Mouse (Mus musculus): ENCODE data around the gene Ptprs. TPM values are rescaled to one million over a fixed set of nuclear protein-coding genes. Genes with fewer than 3 reads are reported as not detected.
A peak's percentile ranks its signal among the peaks of the same experiment; 100 is the strongest.

Ptprs gene
- polyA plus RNA-seq (2016; fragmentation: Nextera tagmentation; extraction: Ambion mirVana) = 19.3 and 21.2 TPM in 2 replicates

DNA sequence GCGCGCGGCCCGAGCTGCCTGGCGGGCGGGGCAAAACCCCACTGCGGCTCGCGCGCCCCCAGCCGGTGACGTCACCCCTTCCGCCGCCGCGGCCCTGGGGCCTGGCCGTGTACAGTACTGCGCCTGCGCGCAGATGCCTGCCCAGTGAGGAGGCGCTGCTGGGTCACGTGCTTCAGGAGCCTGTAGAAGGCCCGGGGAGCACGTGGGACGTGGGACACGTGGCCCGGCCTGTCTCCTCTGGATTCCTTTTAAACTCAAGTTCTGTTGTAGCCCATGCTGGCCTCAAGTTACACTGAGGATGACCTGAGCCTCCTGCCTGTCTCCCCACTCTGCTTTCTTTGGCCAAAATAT lies at the start of gene Ptprs:
Gene Ptprs, minus strand, starts transcription at position 82 of the 351 bp plus-strand sequence.
- Histone ChIP-seq H3K27ac (0 out of 2 replicates have a peak within 1 kb of the TSS, but pooled peaks have one; percentile 14), H3K4me3 (peak within 1 kb of the TSS; percentile 60), H3K4me2 (peak within 1 kb of the TSS; percentile 71), H3K27me3 (replicated peaks) (peaks cover 85% of the 10 kb centered on the region), H3K9ac (peak within 1 kb of the TSS; percentile 61), H3K36me3 (no peaks in the 10 kb centered on the region), H3K9me3 (replicated peaks) (no peaks in the 10 kb centered on the region), H3K4me1 (peaks cover 50% of the 10 kb centered on the region)
- WGBS (ENCODE audit: insufficient replicate concordance) = 1% methylated on average over 27 of the region's 27 CpGs
- peak; percentile 43 for ATAC-seq

GRCm38 (mm10) chr17:56524943-56525342 lies 48.7 kb upstream of the Ptprs start:
- no peak for ATAC-seq
- Histone ChIP-seq H3K9ac (no peak overlapping the region), H3K36me3 (no peaks in the 10 kb centered on the region), H3K4me3 (no peak overlapping the region), H3K27ac (no peak overlapping the region), H3K4me2 (no peak overlapping the region), H3K4me1 (no peaks in the 10 kb centered on the region), H3K27me3 (replicated peaks) (peaks cover 14% of the 10 kb centered on the region; the same call in 1 of the 2 replicates), H3K9me3 (replicated peaks) (no peaks in the 10 kb centered on the region)
- WGBS (ENCODE audit: insufficient replicate concordance) = 44% methylated on average over 4 of the region's 4 CpGs

DNA sequence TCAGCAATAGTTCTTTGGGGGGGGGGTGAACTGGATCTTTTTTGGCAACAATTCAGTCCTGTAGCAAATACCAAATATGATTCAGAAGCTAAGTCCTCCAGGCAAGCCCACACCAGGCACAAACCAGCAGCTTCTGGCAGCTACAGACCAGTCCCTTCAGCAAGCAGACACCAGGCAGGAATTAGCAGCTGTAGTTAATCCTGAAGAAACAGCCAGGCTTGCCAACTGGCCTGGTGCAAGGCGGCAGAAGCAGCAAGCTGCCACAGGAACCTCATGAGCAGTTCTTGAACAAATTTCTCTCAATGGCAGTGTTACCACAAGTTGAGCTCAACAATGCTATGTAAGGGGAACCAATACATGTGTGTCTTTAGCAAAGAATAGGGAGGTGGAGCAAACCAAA lies 46.5 kb upstream of the Ptprs start:
- Histone ChIP-seq H3K36me3 (no peaks in the 10 kb centered on the region), H3K4me1 (no peaks in the 10 kb centered on the region), H3K4me3 (no peak overlapping the region), H3K9ac (no peak overlapping the region), H3K4me2 (no peak overlapping the region), H3K27ac (no peak overlapping the region), H3K9me3 (replicated peaks) (no peaks in the 10 kb centered on the region), H3K27me3 (replicated peaks) (peaks cover 14% of the 10 kb centered on the region; the same call in 1 of the 2 replicates)
- WGBS (ENCODE audit: insufficient replicate concordance) = 39% methylated on average over 1 of the region's 1 CpGs
- no peak for ATAC-seq

DNA sequence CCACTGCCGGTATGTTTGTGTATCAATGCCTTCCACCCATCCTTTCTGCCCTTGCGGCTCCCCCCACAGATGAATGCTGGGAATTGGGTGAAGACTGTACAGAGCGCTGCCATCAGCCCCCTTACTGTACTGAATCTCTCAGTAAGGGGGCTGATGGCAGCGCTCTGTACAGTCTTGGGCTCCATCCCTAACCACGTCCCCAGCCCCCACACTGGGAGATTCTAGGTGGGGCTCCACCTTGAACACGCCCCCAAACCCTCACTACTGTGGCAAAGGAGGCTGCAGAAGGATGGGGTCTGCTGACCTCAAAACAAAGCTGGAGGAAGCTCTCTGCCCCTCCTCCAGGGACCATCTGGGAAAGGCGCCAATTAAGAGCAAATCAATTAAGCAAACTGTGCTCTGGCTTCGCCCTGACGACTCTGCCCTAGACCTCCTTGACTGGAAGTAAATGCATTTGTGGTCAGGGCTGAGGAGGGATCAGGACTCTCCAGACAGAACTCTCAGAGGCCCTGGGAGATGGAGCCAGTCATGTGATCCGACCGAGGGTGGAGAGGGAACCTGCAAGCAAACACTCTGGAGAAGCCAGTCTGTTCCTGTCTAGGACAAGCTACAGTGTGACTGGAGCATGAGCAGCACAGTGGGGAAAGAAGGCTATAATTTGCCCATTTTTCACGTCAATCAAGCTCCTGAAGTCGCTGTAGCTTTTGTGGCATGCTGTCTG lies 39.6 kb upstream of the Ptprs start:
- WGBS (ENCODE audit: insufficient replicate concordance) = 12% methylated on average over 13 of the region's 13 CpGs
- H3K27me3 ChIP-seq (replicated peaks) = peaks cover 68% of the 10 kb centered on the region
- no peak for ATAC-seq
- no peaks in the 10 kb centered on the region for H3K36me3 ChIP-seq
- H3K9me3 ChIP-seq (replicated peaks) = no peaks in the 10 kb centered on the region
- no peak overlapping the region for H3K4me2 ChIP-seq
- no peak overlapping the region for H3K27ac ChIP-seq
- no peak overlapping the region for H3K9ac ChIP-seq
- H3K4me1 ChIP-seq = peaks cover 6% of the 10 kb centered on the region; the same call in 1 of the 2 replicates
- no peak overlapping the region for H3K4me3 ChIP-seq

GRCm38 (mm10) chr17:56514916-56515315 lies 38.6 kb upstream of the Ptprs start:
- no peaks in the 10 kb centered on the region for H3K9me3 ChIP-seq (replicated peaks)
- no peak for ATAC-seq
- WGBS (ENCODE audit: insufficient replicate concordance) = 44% methylated on average over 12 of the region's 12 CpGs
- no peak overlapping the region for H3K4me3 ChIP-seq
- no peak overlapping the region for H3K4me2 ChIP-seq
- H3K27me3 ChIP-seq (replicated peaks) = peaks cover 75% of the 10 kb centered on the region
- peaks cover 11% of the 10 kb centered on the region; the same call in 1 of the 2 replicates for H3K4me1 ChIP-seq
- H3K36me3 ChIP-seq = no peaks in the 10 kb centered on the region
- H3K27ac ChIP-seq = no peak overlapping the region
- no peak overlapping the region for H3K9ac ChIP-seq

GRCm38 (mm10) chr17:56514330-56514729 lies 38.0 kb upstream of the Ptprs start:
- peaks cover 11% of the 10 kb centered on the region; the same call in 1 of the 2 replicates for H3K4me1 ChIP-seq
- H3K27me3 ChIP-seq (replicated peaks) = peaks cover 81% of the 10 kb centered on the region
- no peak overlapping the region for H3K4me2 ChIP-seq
- no peak overlapping the region for H3K27ac ChIP-seq
- no peak for ATAC-seq
- no peak overlapping the region for H3K9ac ChIP-seq
- H3K9me3 ChIP-seq (replicated peaks) = no peaks in the 10 kb centered on the region
- no peaks in the 10 kb centered on the region for H3K36me3 ChIP-seq
- H3K4me3 ChIP-seq = no peak overlapping the region

DNA sequence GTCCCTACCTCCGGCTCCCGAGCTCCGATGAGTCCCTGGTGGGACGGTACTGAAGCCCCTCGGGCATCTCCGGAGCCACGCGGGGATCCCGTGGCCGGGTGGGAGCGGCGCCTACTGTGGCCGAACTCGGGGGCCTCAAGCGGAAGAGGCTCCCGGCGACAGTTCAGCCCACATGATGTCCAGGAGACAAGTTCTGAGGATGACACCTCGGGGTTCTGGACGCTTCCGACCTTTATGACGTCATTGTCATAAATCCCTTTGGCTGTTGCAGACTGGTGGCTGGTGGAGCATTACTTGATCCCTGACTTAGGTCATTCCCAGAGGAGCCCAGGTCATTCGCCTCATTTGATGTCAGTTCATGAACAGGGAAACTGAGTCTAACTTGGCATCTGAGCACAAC lies 36.0 kb upstream of the Ptprs start, which contains the start of gene Znrf4:
Gene Znrf4, minus strand, starts transcription at position 122 of the 400 bp plus-strand sequence.
- H3K9ac ChIP-seq = no peak within 1 kb of the TSS
- WGBS (ENCODE audit: insufficient replicate concordance) = 46% methylated on average over 22 of the region's 22 CpGs
- peak within 1 kb of the TSS; percentile 36 for H3K4me2 ChIP-seq
- peaks cover 98% of the 10 kb centered on the region for H3K27me3 ChIP-seq (replicated peaks)
- peaks cover 16% of the 10 kb centered on the region for H3K4me1 ChIP-seq
- no peak for ATAC-seq
- no peak within 1 kb of the TSS for H3K27ac ChIP-seq
- H3K4me3 ChIP-seq = no peak within 1 kb of the TSS
- no peaks in the 10 kb centered on the region for H3K36me3 ChIP-seq
- no peaks in the 10 kb centered on the region for H3K9me3 ChIP-seq (replicated peaks)

DNA sequence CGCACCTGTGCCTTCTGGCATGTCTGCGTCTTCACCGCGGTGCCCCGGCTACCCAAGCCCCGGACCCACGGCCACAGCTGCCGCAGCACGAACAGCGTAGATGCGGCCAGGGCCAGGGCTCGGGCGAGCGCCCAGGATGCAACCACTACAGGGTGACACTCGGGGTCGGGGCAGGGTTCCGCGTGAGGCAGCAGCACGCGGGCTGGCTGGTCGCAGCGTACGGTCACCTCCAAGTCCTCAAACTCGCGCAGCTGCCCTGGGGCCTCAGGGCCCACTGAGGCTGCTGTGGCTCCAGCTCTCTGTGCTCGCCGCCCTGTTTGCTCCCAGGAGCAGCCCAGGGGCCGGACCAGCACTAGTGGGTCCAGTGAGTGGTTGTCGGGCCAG lies 35.4 kb upstream of the Ptprs start:
- peaks cover 21% of the 10 kb centered on the region for H3K4me1 ChIP-seq
- no peak overlapping the region for H3K27ac ChIP-seq
- WGBS (ENCODE audit: insufficient replicate concordance) = 20% methylated on average over 29 of the region's 29 CpGs
- H3K4me2 ChIP-seq = peak overlapping the region; percentile 36; the same call in 1 of the 2 replicates
- no peak for ATAC-seq
- H3K9ac ChIP-seq = no peak overlapping the region
- H3K36me3 ChIP-seq = no peaks in the 10 kb centered on the region
- no peaks in the 10 kb centered on the region for H3K9me3 ChIP-seq (replicated peaks)
- H3K27me3 ChIP-seq (replicated peaks) = peaks cover 94% of the 10 kb centered on the region
- no peak overlapping the region for H3K4me3 ChIP-seq

DNA sequence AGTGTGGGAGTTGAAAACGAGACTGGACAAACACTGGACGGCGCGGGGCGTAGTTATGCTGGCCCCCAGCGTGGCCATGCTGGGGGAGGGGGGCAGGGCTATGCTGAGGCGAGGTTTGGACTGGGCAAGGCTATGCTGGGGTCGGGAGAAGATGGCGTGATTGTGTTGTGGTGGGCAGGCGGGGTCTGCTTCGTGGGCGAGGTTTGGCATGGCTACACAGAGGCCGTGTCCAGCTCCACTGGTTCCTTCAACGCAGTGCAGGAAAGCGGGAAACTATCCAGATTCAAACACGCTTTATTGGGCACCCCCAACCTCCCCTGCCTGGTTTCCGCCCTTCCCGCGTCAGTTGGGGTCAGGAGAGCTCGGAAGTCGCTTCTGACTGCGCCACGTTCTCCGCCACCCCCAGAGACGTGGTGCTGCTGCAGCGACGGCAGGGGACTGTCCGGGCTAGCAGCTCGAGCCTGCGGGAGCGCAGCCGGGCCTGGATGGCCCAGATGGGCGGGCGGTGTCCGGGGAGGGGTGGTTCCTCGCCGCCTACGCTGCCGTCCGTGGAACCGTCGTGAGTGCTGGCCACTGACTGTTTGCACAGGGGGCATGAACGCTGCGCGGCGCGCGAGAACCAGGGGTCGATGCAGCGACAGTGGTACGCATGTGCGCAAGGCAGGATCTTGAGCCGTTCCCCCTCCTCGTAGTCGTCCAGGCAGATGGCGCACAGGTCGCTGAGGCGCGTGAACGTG lies 34.9 kb upstream of the Ptprs start:
- H3K36me3 ChIP-seq = no peaks in the 10 kb centered on the region
- peaks cover 22% of the 10 kb centered on the region for H3K4me1 ChIP-seq
- no peak overlapping the region for H3K4me3 ChIP-seq
- H3K9ac ChIP-seq = no peak overlapping the region
- no peaks in the 10 kb centered on the region for H3K9me3 ChIP-seq (replicated peaks)
- peak overlapping the region; percentile 36 for H3K4me2 ChIP-seq
- H3K27me3 ChIP-seq (replicated peaks) = peaks cover 93% of the 10 kb centered on the region
- ATAC-seq = no peak
- H3K27ac ChIP-seq = no peak overlapping the region
- 7% methylated on average over 60 of the region's 60 CpGs for WGBS (ENCODE audit: insufficient replicate concordance)

DNA sequence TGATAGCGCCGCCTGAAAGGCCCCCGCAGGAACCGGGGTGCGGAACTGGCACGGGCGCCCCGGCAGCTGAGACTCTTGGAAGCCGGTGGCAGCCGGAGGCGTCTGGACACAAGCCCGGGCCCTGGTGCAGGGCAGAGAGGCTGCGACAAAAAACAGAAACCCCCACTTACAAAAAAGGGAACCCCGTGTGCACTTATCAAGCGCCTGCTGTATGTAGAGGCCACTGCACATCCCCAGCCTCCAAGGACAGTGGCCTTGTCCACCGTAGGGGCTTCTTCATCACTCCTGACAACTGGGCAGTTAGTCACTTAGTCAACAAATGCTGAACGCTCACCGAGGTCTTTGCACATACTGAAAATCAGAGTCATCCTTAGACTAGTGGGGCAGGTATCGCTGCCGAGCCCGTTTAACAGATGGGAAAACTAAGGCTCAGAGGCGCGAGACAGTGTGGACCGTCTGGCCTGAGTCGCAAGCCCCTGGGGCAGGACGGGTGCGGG lies 34.2 kb upstream of the Ptprs start:
- H3K4me3 ChIP-seq = no peak overlapping the region

GRCm38 (mm10) chr17:56509707-56510472 lies 33.6 kb upstream of the Ptprs start:
- ATAC-seq = no peak
- H3K27me3 ChIP-seq (replicated peaks) = peaks cover 80% of the 10 kb centered on the region
- no peaks in the 10 kb centered on the region for H3K36me3 ChIP-seq
- no peak overlapping the region for H3K9ac ChIP-seq
- H3K27ac ChIP-seq = no peak overlapping the region
- no peak overlapping the region for H3K4me3 ChIP-seq
- peaks cover 22% of the 10 kb centered on the region for H3K4me1 ChIP-seq
- peak overlapping the region; percentile 24; the same call in 1 of the 2 replicates for H3K4me2 ChIP-seq
- 12% methylated on average over 31 of the region's 37 CpGs for WGBS (ENCODE audit: insufficient replicate concordance)
- no peaks in the 10 kb centered on the region for H3K9me3 ChIP-seq (replicated peaks)

More for the DNA sequence above, 34.2 kb upstream of the Ptprs start:
- 22% methylated on average over 27 of the region's 27 CpGs for WGBS (ENCODE audit: insufficient replicate concordance)
- Histone ChIP-seq H3K4me2 (peak overlapping the region; percentile 24; the same call in 1 of the 2 replicates), H3K9ac (no peak overlapping the region), H3K27ac (no peak overlapping the region), H3K36me3 (no peaks in the 10 kb centered on the region), H3K9me3 (replicated peaks) (no peaks in the 10 kb centered on the region), H3K27me3 (replicated peaks) (peaks cover 87% of the 10 kb centered on the region), H3K4me1 (peaks cover 22% of the 10 kb centered on the region)
- ATAC-seq = no peak

Data from liver, embryonic 12.5 days (tissue).